Mouse (Mus musculus) ES-Bruce4 (cell line): ENCODE results near the gene Ccr1l1.

Experiments used
- CTCF ChIP-seq: IDR thresholded peaks from one replicate; pipeline ENCODE4 v1.8.1; 2011; ENCODE audit warnings: low read depth, low read length
- EP300 ChIP-seq: IDR thresholded peaks from 2 replicates; pipeline ENCODE4 v1.6.1; 2011; ENCODE audit warnings: low read depth, low read length; ENCODE audit not compliant: insufficient read depth

DNA sequence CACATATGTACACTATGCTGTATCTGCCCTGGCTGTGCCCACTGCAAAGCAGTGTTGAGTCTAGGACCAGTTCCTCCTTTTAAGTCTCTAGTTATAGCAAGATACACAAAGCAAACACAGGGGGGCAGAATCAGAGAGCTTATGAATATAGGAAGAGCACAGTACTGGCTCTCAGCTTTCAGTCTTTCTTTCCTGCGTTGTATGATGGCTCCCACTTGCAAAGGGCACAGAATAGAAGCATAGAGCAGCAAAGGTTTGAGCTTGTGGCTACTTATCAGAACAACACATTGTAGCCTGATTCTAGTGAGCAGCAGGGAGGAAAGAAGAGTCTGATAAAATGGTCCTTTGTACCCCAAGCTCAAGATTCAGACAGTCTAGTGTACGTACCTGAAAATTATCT lies 8.0 kb upstream of the Ccr1l1 start:
- TF ChIP-seq CTCF (no peak), EP300 (no peak)
